Mouse (Mus musculus): ENCODE results near the gene Olfr92.

The Olfr92 gene

GRCm38 (mm10) chr17:37063063-37063462 is 56.8 kb downstream of the Olfr92 start:
- in situ Hi-C loops (cut with MboI, MseI): no loop called here

DNA sequence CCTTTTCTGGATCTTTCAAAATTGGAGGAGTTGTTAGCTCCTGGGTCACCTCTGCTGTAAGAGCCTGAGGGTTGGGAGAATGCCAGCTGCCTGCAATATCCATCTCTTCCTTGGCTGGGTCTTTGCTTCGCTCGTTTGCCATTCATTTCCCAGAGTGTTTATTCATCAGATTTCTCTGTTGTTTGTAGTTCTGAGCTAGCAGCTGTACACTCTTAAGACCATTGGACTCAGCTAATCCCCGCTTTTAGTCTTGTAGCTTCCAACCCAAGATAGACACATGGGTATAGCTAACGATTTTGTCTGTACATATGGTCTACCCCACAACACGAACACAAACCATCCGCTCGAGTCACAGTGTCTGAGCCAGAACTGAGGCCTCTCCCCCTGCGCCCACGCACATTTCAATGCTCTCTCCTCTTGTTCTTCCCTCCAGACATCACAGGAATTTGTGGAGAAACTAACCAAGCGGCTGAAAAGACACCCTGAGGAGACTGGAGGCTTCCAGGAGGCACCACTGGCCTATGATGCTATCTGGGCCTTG is 57.7 kb downstream of the Olfr92 start:
- in situ Hi-C loops (cut with MboI, MseI): no loop called here

DNA sequence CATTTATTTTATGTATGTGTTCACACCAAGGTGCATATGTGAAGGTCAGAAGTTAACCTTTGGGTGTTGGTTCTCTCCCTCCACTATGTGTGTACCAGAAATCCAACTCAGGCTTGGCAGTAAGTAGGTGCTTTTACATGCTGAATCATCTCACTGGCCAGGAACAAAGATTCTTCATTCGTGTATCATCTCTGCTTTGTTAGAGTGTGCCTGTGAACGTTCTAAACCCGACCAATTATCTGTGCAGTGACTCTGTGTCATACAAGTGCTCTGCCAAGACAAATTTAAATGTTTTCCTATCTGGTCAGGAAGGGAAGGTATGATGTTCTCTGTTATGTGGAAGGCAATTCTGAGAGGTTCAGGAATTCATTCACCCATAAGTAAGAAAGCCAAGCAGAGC is 58.5 kb downstream of the Olfr92 start:
- in situ Hi-C loops (cut with MboI, MseI): no loop called here

Measured in T-helper 2 cell (primary cell).